In the genomic region with DNA sequence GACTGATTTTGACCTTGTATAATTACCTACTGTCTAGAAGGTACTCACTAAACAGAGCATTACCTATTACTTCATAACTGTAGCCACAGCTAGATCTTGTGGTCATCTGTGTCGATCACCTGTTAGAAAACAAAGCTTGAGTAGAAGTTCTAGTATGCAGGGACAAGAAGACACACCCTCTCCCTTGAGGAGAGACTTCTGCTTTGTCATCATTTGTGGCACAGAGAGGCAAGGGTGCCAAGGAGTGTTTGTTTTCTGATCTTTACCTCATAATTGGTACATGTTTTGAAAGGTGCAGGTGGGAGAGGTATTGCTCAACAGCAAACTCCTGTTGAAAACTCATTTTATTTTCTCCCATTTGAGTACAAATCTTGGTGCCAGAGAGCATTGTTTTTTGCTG, we compare ENCODE assay signal across 24 mouse cellular contexts.
DNase-seq lines count a peak whose midpoint lies in the region; ATAC-seq and TF ChIP-seq lines count a peak whose summit lies in the region.
"Had no signal": no experiment of that assay in that cellular context is flagged by ENCODE, and none has a peak within 500 bp of the region (broad histone marks: within the 10 kb centered on the region; RNA-seq: fewer than 3 reads in every experiment).

No protein-coding gene starts in this region.

- peaks cover 3% of the 10 kb centered on the region; the same call in 1 of the 2 replicates for H3K9me3 ChIP-seq in heart, embryonic 11.5 days (replicated peaks; ENCODE audit: control insufficient read depth, low read length)
- H3K9me3 ChIP-seq in lung, postnatal 0 days (ENCODE audit: low read length), result no peaks in the 10 kb centered on the region
- no peaks in the 10 kb centered on the region for H3K9me3 ChIP-seq in stomach, postnatal 0 days (ENCODE audit: control insufficient read depth, low read length)
- H3K9me3 ChIP-seq in liver, embryonic 12.5 days (replicated peaks), result no peaks in the 10 kb centered on the region
- H3K9me3 ChIP-seq: embryonic facial prominence, embryonic 13.5 days; embryonic facial prominence, embryonic 15.5 days; forebrain, embryonic 10.5 days; forebrain, embryonic 12.5 days had no signal

- no peaks in the 10 kb centered on the region for H3K36me3 ChIP-seq in heart, embryonic 11.5 days (ENCODE audit: control insufficient read depth, insufficient read depth, low read length)
- no peaks in the 10 kb centered on the region for H3K36me3 ChIP-seq in lung, postnatal 0 days (ENCODE audit: insufficient read depth, low read length)
- H3K36me3 ChIP-seq in stomach, postnatal 0 days (ENCODE audit: control insufficient read depth, insufficient read depth, low read length), result no peaks in the 10 kb centered on the region
- H3K36me3 ChIP-seq in liver, embryonic 12.5 days, result no peaks in the 10 kb centered on the region
- H3K36me3 ChIP-seq: embryonic facial prominence, embryonic 13.5 days; embryonic facial prominence, embryonic 15.5 days; forebrain, embryonic 10.5 days; forebrain, embryonic 12.5 days had no signal

- no peaks in the 10 kb centered on the region for H3K4me1 ChIP-seq in heart, embryonic 11.5 days (ENCODE audit: control insufficient read depth, insufficient read depth, low read length)
- no peaks in the 10 kb centered on the region for H3K4me1 ChIP-seq in lung, postnatal 0 days (ENCODE audit: insufficient read depth, low read depth, low read length)
- H3K4me1 ChIP-seq in stomach, postnatal 0 days (replicated peaks; ENCODE audit: control insufficient read depth, insufficient read depth), result no peaks in the 10 kb centered on the region
- no peaks in the 10 kb centered on the region for H3K4me1 ChIP-seq in liver, embryonic 12.5 days
- H3K4me1 ChIP-seq: embryonic facial prominence, embryonic 13.5 days; embryonic facial prominence, embryonic 15.5 days; forebrain, embryonic 10.5 days; forebrain, embryonic 12.5 days had no signal

- no peak overlapping the region for H3K27ac ChIP-seq in heart, embryonic 11.5 days (ENCODE audit: low read depth, low read length)
- H3K27ac ChIP-seq in lung, postnatal 0 days (ENCODE audit: low read length), result no peak overlapping the region
- no peak overlapping the region for H3K27ac ChIP-seq in stomach, postnatal 0 days (replicated peaks)
- H3K27ac ChIP-seq in liver, embryonic 12.5 days, result no peak overlapping the region
- H3K27ac ChIP-seq: embryonic facial prominence, embryonic 13.5 days; embryonic facial prominence, embryonic 15.5 days; forebrain, embryonic 10.5 days; forebrain, embryonic 12.5 days had no signal

- H3K9ac ChIP-seq in heart, embryonic 11.5 days (ENCODE audit: low read depth, low read length), result no peak overlapping the region
- no peak overlapping the region for H3K9ac ChIP-seq in lung, postnatal 0 days (replicated peaks; ENCODE audit: low read depth)
- no peak overlapping the region for H3K9ac ChIP-seq in stomach, postnatal 0 days (ENCODE audit: low read length)
- no peak overlapping the region for H3K9ac ChIP-seq in liver, embryonic 12.5 days
- H3K9ac ChIP-seq: embryonic facial prominence, embryonic 13.5 days; embryonic facial prominence, embryonic 15.5 days; forebrain, embryonic 12.5 days had no signal

- no peaks in the 10 kb centered on the region for H3K27me3 ChIP-seq in heart, embryonic 11.5 days (ENCODE audit: control insufficient read depth, insufficient read depth, low read length)
- H3K27me3 ChIP-seq in lung, postnatal 0 days (replicated peaks; ENCODE audit: insufficient read depth, low read length), result no peaks in the 10 kb centered on the region
- H3K27me3 ChIP-seq in stomach, postnatal 0 days (ENCODE audit: control insufficient read depth, insufficient read depth, low read length), result no peaks in the 10 kb centered on the region
- H3K27me3 ChIP-seq in liver, embryonic 12.5 days (replicated peaks), result no peaks in the 10 kb centered on the region
- H3K27me3 ChIP-seq: embryonic facial prominence, embryonic 13.5 days; embryonic facial prominence, embryonic 15.5 days; forebrain, embryonic 12.5 days had no signal

- TF ChIP-seq CTCF in lung, postnatal 0 days (IDR thresholded peaks at IDR 0.05), result no peak
- TF ChIP-seq CTCF in stomach, postnatal 0 days (IDR thresholded peaks at IDR 0.05; ENCODE audit: low read depth), result no peak

- peak; percentile 41 for DNase-seq in heart, adult 11 months
- DNase-seq in lung, postnatal 0 days (ENCODE audit: low spot score), result peak; percentile 65
- DNase-seq in lung, postnatal 4 days, result no peak
- peak; percentile 27 for DNase-seq in lung, postnatal 25 days (ENCODE audit: low spot score)
- no peak for DNase-seq in stomach, postnatal 0 days (ENCODE audit: low spot score)
- DNase-seq: adrenal gland, adult 2 months; adrenal gland, postnatal 10 days; adrenal gland, postnatal 25 days; B cell, adult 2 months; cerebellum, adult 11 months; cerebellum, adult 18-20 months; cerebellum, adult 8-10 months; cerebellum, adult 9-11 months; cerebellum, postnatal 14 days; cerebellum, postnatal 36 days; embryo, embryonic 11 days had no signal

- no peak for ATAC-seq in heart, embryonic 11.5 days (replicated peaks; ENCODE audit: insufficient number of reproducible peaks, low FRiP score, low TSS enrichment)
- ATAC-seq in lung, postnatal 0 days, result peak; percentile 56
- ATAC-seq in stomach, postnatal 0 days (ENCODE audit: low FRiP score, low TSS enrichment), result peak; percentile 71
- ATAC-seq in liver, embryonic 12.5 days, result no peak
- ATAC-seq: forebrain, embryonic 14.5 days had no signal

- TF ChIP-seq EP300 in lung, postnatal 0 days (IDR thresholded peaks at IDR 0.05), result no peak
- no peak for TF ChIP-seq EP300 in stomach, postnatal 0 days (optimal IDR thresholded peaks at IDR 0.05)

- no peak overlapping the region for H3K4me3 ChIP-seq in heart, embryonic 11.5 days (ENCODE audit: low read depth, low read length)
- H3K4me3 ChIP-seq in lung, postnatal 0 days (ENCODE audit: low read depth, low read length), result no peak overlapping the region
- no peak overlapping the region for H3K4me3 ChIP-seq in stomach, postnatal 0 days (ENCODE audit: low read depth, low read length)
- no peak overlapping the region for H3K4me3 ChIP-seq in liver, embryonic 12.5 days
- H3K4me3 ChIP-seq: embryonic facial prominence, embryonic 13.5 days; embryonic facial prominence, embryonic 15.5 days; erythroblast, embryonic 14.5 days; forebrain, embryonic 10.5 days; forebrain, embryonic 12.5 days had no signal

- WGBS in heart, embryonic 11.5 days (ENCODE audit: insufficient replicate concordance), result 89% methylated on average over 1 of the region's 1 CpGs
- 62% methylated on average over 1 of the region's 1 CpGs for WGBS in lung, postnatal 0 days
- 61% methylated on average over 1 of the region's 1 CpGs for WGBS in stomach, postnatal 0 days
- 84% methylated on average over 1 of the region's 1 CpGs for WGBS in liver, embryonic 12.5 days (ENCODE audit: insufficient replicate concordance)

- H3K4me2 ChIP-seq in heart, embryonic 11.5 days, result no peak overlapping the region
- no peak overlapping the region for H3K4me2 ChIP-seq in lung, postnatal 0 days (replicated peaks; ENCODE audit: low read depth, low read length)
- no peak overlapping the region for H3K4me2 ChIP-seq in stomach, postnatal 0 days (replicated peaks; ENCODE audit: low read depth)
- H3K4me2 ChIP-seq in liver, embryonic 12.5 days, result no peak overlapping the region
- H3K4me2 ChIP-seq: embryonic facial prominence, embryonic 13.5 days; embryonic facial prominence, embryonic 15.5 days; forebrain, embryonic 12.5 days had no signal

Comparison
In these comparisons a context has a peak if more than half of its experiments do, and no peak if none do; other contexts are left out.
1. DNase-seq: peak in heart, adult 11 months (single experiment), lung, postnatal 0 days (single experiment) and lung, postnatal 25 days (single experiment); none in lung, postnatal 4 days (0 of 2) and stomach, postnatal 0 days (single experiment).
2. ATAC-seq: peak in lung, postnatal 0 days (single experiment) and stomach, postnatal 0 days (single experiment); none in heart, embryonic 11.5 days (single experiment) and liver, embryonic 12.5 days (single experiment).